Mouse (Mus musculus): ENCODE data around the gene Plppr1. TPM values are rescaled to one million over a fixed set of nuclear protein-coding genes. Genes with fewer than 3 reads are reported as not detected.
"Not testable (repeated sequence)": the region's sequence is repeated elsewhere in the genome, so short reads cannot be mapped to it uniquely, and the experiment has no call there.

Gene Plppr1
- total and polyA plus RNA-seq, 3 experiments, result not detected

DNA sequence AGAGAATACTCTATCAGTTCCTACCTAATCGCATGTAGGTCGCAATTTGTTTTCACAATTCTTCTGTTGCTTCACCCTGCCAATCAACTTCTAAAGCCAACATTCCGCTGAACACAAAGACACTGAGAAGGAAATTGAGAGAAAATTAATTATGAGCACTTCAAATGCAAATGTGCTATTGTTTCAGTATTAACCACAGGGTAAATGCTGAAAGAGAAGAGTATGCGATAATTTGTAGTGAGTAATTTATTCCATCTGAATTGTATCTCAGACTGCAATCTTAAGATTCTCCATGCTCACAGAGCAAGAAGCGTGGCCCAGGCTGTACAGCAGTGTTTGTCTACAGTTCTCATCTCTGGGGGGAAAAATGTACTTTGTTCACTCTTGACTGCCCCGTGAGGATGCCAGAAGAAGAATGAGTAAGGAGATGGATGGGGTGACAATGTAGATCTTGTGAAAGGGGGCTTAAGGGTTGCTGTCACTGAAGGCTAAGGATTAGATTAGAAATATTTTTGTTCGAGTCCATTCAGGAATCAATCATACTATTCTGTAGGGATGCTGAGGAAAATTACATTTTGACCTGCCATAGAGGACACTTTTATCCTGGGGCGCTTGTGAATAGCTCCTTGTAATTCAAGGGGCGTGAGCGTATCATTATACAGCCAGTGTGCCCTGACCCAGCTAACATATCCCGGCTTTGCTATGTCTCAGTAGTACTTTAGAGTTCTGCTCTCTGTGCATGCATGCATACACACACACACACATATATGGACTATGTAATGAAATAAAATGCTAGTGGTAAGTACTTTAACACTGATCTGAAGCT, 173.3 kb downstream of the Plppr1 start:
- no peak for DNase-seq

DNA sequence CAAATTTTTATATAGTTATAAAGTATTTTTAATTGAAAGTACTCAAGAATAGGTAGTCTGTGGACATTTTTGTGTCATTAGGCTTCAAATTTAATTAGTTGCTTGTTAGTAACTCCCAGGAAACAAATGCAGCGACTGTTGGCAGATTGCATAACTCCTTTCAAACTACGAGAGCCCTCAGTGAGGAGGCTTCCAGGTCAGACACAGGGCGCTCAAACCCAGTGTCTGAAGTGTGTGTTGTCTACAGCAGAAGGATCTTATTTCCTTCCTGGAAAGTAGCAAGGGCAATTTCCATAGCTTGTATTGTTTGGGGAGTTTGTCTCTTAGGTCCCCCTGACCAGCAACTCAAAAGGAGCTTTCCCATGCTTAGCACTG, 173.9 kb downstream of the Plppr1 start:
- DNase-seq, result no peak

DNA sequence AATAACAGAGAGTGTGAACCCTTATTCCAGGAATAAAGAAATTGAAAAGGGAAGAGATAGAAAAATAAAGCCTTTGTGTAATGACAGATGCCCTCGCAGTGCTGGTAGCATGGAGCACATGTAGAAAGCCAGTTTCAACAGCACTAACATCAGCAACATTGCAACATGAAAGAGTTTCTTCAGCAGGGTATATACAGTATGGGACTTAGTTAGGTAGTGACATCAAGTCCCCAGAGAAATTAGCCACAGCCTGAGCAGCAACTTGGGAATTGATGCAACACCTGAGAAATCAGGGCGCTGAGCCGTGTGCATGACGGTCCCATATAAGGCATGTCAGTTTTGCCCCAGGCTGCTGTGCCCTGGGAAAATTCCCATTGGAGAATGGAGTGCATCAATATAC, 179.0 kb downstream of the Plppr1 start:
- no peak for DNase-seq

DNA sequence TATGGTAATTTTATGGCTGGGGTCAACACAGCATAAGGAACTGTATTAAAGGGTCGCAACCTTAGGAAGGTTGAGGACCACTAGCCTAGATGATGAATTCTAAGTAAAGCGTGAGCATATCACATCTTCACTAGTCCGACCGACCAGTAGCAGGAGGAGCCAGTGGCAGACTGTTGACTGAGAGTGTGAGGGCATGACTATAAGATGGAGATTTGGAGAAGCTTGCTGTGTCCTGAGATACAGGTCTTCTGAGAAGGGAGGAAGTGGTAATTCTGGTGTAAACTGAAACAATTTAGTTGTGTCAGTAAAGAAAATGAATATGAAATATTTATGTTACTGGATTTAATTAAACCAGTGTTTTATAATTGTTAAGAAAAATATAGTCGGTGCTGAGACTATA, 180.4 kb downstream of the Plppr1 start:
- no peak for DNase-seq

GRCm38 (mm10) chr4:49244791-49245190, 185.7 kb downstream of the Plppr1 start:
- no peak for DNase-seq

- DNase-seq, result no peak
Observed at GRCm38 (mm10) chr4:49245274-49245673, 186.2 kb downstream of the Plppr1 start.

DNA sequence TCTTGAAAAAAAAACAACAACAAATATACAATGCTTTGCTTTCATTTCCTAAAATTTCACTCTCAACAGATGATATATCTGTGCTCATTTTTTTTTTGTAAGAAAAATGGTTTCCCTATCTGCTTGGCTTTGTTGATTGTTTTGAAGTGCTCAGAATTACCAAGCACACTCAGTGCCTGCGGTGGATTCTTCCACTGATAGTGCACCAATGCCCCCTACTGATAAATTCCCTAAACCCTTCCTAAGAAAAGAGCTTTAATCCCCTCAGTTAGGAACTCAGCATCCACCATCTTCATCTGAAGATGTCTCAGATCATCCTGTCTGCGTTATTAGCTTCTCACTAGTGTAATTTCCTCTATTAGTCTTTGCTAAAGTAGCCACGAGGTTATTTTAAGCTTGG, 192.2 kb downstream of the Plppr1 start:
- no peak for DNase-seq

DNA sequence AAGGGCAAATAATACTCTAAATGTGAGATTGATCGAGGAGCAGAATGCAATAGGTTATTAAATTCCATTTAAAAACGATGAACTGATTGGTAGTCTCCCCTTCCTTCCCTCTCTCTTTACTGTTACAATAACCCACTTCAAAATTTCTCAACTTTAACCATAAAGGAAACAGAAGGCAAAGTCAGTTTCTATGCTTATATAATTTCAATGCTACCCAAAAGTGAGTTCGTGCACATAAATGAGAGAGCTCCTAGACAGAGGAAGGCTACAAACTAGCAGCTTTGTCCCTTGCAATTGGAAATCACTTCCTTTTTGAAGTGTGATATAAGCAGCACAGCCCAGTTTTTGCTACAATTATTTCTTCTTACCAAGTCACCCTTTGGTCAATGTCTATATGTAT, 193.1 kb downstream of the Plppr1 start:
- DNase-seq, result no peak

- no peak for DNase-seq
Observed at GRCm38 (mm10) chr4:49278515-49278914, 219.4 kb downstream of the Plppr1 start.

- DNase-seq, result no peak
Observed at GRCm38 (mm10) chr4:49284692-49285291, 225.7 kb downstream of the Plppr1 start.

- no peak for DNase-seq
Observed at GRCm38 (mm10) chr4:49285340-49286196, 226.5 kb downstream of the Plppr1 start.

- DNase-seq, result no peak
Observed at GRCm38 (mm10) chr4:49286197-49286492, 227.1 kb downstream of the Plppr1 start.

DNA sequence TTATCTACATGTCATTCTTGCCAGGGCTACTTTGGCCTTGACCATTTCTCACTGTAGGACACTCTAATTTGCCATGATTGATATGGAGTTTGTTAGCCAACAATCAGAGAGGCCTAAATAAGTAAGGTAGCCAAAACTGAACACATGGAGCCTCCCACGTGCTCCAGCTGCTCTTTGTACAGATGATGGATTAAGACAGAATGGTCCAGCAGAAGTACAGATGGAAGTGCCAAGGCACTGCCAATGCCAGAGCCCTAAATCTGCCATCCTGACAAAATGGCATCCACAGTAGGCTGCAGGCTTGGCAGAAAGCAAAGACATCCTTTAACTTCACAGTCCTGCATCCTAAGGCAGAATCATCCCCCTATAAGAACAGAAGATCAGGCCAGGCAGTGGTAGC, 237.4 kb downstream of the Plppr1 start:
- DNase-seq, result peak; percentile 5

GRCm38 (mm10) chr4:49299576-49299975, 240.5 kb downstream of the Plppr1 start:
- no peak for DNase-seq

DNA sequence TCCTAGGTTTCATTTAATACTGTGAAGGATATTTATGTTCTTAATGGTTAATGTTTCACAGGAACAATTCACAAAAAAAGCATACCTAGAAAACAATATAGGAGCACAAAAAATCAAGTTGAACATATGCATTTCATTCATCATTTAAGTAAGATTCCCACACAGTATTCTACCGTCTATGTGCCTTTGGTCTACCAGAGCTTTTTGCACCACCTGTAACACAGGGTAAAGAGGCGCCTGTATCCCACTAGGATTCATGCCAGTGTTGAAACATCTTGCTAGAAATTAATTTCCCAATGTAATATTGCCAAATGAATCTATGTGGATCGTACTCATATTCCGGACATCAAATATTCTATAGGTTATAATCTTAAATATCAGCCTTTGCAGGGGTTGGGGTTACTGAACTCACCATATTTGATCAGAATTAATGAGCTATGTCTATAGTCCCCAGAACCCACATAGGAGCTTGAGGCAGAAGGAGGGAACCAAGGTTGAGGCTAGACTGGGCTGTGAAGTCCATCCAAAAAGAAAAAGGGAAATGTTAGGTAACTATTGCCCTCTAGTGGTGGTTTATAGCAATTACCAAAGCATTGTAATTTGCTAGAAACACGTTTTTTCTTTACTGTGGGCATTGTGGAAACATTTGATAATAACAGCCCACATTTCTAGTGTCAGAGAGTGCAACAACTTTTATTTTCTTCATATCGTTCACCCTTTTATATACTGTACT, 263.0 kb downstream of the Plppr1 start:
- no peak for DNase-seq

GRCm38 (mm10) chr4:49337949-49338348, 278.9 kb downstream of the Plppr1 start:
- not testable (repeated sequence) for DNase-seq

DNA sequence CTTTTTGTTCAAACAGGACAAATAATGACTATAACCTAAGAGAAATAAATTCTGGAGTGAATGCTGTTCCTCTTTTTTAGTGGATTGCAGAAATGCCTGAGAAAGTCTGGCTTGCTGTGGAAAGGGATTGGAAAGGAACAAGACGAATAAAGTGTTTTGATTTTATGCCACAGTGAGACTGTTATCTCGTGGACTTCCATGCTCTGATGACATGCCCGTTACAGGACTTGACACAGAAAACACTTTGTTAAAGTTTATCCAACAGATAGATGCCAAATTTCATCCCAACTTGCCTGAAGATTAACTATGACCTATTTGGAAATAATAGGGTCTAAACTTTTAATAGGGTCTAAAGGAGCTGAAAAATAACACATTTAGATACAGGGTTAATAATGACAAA, 281.0 kb downstream of the Plppr1 start:
- DNase-seq, result not testable (repeated sequence)

DNA sequence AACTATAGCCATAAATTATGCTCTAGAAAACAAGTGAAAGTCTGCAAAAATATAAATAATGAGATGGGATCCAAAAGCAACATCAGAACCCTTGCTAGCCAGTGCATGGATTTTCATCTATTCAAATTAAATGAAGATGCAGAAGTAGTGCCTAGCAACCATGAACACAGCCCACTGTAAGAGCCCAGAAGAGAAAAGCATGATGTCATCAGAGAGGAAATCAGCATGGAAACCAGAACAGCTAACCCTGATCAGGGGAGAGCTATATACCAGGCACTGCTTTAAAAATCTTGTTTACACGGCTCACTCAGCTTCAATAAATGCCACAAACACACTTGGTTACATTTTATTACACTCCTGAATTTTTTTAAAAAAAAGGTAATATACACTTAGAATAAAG, 288.9 kb downstream of the Plppr1 start:
- not testable (repeated sequence) for DNase-seq

GRCm38 (mm10) chr4:49348677-49349076, 289.6 kb downstream of the Plppr1 start:
- DNase-seq, result no peak

DNA sequence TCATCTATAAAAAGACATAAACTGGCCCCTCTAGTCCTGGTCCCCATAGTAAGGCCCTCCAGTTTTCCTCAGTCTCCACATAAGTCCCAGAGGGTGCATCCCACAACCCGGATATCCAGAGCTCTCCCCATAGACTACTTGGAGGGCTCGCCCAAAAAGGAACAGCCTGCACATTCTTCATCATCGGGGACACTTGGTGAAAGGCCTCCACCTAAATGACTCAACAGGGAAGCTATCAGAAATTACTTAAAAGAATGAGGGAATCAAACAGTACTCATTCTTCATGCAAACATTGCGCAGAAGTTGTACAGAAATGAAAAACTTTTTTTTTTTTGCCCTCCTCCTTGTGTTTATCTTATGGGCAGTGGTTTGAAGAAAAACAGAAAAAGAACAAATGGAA, 291.4 kb downstream of the Plppr1 start:
- no peak for DNase-seq

DNA sequence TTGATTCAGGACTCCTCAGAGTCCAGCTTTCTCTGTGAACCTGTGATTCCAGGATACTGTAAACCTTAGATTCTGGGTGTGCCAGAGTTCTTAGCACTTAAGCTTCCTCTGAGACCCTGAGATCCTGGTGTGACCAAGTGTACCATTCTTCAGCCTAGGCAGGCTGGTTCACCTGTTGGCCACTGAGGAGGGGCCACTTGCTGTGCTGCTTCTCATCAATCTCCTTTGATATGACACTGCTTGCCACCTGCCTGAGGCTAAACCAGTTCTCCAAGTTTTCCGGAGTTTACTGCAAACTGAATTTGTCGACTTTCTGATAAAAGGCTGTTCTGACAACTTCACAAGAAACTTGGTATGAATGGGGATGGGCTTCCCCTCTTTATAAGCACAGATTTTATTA, 298.0 kb downstream of the Plppr1 start:
- no peak for DNase-seq

- DNase-seq, result not testable (repeated sequence)
Observed at GRCm38 (mm10) chr4:49368046-49368445, 309.0 kb downstream of the Plppr1 start.
